Mouse (Mus musculus): ENCODE results near the gene Pla2g2f. TPM values are rescaled to one million over a fixed set of nuclear protein-coding genes. Genes with fewer than 3 reads are reported as not detected.

Gene Pla2g2f
- polyA plus RNA-seq, 1 experiment from 2014 or later, result not detected

DNA sequence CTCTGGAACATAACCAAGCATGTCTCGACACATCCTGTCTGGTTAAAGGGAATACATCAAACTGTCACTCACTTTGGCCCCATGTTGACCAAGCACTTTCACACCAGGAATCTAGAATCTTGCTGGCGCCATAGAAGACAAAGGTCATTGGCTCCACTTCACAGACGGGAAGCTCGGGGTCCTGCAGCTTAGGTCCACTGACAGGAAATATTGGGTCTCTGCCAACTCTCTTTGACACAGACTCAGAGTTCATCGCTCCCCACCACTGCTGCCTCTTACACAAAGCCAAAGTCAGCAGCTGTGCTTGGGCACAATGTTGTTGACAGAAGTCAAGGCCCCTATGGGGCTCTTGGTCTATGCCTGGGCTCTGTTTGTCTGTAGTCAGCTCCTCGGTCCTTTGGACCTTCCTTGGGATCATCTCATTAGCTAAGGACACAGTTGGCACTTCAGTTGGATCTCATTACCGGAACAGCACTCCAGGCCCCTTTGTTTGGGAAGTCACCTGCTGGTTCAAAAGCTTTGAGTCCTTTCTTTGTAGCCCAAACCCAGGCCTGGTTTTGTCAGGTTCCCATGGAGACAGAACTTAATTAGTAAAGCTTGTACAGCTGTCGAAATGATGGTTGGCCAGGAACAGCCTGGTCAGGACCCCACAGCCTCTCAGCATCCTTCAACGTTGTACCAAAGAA lies 28.3 kb downstream of the Pla2g2f start:
- no peak for ATAC-seq
- Histone ChIP-seq H3K9ac (no peak overlapping the region), H3K36me3 (no peaks in the 10 kb centered on the region), H3K9me3 (replicated peaks) (no peaks in the 10 kb centered on the region), H3K4me3 (no peak overlapping the region), H3K4me2 (no peak overlapping the region), H3K4me1 (peaks cover 13% of the 10 kb centered on the region; the same call in 1 of the 2 replicates), H3K27ac (no peak overlapping the region), H3K27me3 (replicated peaks) (peaks cover 40% of the 10 kb centered on the region)
- 45% methylated on average over 9 of the region's 9 CpGs for WGBS (ENCODE audit: insufficient replicate concordance)

DNA sequence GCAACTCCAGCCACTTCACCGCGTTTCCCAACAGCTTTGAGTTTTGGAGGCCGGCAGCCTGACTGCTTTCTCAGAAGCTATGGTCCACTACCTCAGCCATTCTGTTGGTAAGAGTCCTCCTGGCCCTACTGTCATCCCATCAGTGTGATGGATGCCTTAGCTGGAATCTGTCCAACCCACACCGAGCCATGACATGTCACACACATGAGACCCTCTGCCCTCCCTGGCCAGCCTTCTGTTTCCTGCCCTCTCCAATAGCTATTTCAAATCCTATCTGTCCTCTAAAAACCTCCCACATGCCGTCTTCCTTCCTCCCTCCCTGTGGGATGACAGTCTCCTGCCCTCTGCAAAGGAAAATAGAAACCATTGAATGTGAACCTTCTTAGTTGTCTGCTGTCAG lies 31.7 kb downstream of the Pla2g2f start:
- Histone ChIP-seq H3K27ac (no peak overlapping the region; the same call in 1 of the 2 replicates), H3K9me3 (replicated peaks) (no peaks in the 10 kb centered on the region), H3K4me3 (no peak overlapping the region), H3K9ac (no peak overlapping the region), H3K4me1 (peaks cover 18% of the 10 kb centered on the region; the same call in 1 of the 2 replicates), H3K4me2 (no peak overlapping the region), H3K36me3 (no peaks in the 10 kb centered on the region), H3K27me3 (replicated peaks) (peaks cover 62% of the 10 kb centered on the region)
- WGBS (ENCODE audit: insufficient replicate concordance), result 47% methylated on average over 5 of the region's 5 CpGs
- ATAC-seq, result peak; percentile 18; the same call in 1 of the 2 replicates

DNA sequence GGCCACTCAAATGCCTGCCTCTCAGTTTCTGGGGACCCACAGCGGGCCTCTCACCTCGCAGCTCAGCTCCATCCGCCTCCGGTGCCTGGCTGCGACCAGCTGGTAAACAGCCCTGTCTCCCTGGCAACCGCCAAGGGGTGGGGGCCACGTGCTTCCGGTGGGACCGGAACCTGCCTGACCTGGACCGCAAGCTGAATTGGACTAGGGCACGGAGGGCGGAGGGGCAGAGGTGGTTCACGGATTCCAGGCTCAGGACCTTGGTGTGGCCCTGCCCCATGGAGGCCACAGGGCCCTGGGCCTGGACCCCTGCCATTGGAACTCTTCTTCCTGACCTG lies 32.3 kb downstream of the Pla2g2f start:
- Histone ChIP-seq H3K4me2 (peak overlapping the region; percentile 41), H3K27ac (peak overlapping the region; percentile 36; the same call in 1 of the 2 replicates), H3K27me3 (replicated peaks) (peaks cover 67% of the 10 kb centered on the region), H3K36me3 (no peaks in the 10 kb centered on the region), H3K9me3 (replicated peaks) (no peaks in the 10 kb centered on the region), H3K4me3 (peak overlapping the region; percentile 9; the same call in 1 of the 2 replicates), H3K9ac (no peak overlapping the region), H3K4me1 (peaks cover 18% of the 10 kb centered on the region; the same call in 1 of the 2 replicates)
- peak; percentile 36; the same call in 1 of the 2 replicates for ATAC-seq
- WGBS (ENCODE audit: insufficient replicate concordance), result 3% methylated on average over 13 of the region's 13 CpGs

DNA sequence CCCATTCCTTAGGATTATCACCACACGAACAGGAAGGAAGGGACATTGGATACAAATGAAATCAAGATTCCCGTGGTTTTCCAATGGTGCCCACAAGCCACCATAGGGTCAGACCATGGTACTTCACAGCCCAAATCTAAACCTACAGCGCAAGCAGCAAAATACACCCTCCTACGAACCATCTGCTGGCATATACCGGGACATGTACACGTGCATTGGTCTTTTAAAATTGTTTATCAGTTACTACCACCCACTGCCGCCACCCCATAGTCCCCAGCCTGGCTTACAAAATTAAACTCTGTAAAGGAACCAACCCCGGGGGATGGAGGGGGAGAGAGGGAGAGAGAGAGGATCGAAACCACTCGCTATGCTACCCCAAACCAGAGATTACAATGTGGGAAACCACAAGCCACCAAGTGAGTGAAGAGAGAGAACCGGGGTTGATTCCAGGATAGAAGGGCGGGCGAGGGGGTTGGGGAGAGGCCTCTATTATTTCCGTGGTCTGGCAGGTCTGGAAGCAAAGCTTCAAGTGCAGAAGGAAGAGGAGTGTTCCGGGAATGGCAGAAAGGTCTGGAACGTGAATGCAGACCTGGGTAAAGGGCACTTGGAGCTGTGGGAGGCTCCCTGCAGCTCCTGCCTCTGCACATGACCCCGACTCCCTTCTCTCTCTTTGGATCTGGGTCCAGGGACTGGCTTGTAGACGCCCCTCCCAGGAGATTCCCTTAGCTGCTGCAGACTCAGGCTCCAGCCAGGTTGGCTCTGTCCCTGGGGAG lies 32.9 kb downstream of the Pla2g2f start, which contains the start of gene Pla2g2c:
Gene Pla2g2c (plus strand): TSS at position 439 of the 773 bp plus-strand sequence.
- Histone ChIP-seq H3K4me3 (peak within 1 kb of the TSS; percentile 9; the same call in 1 of the 2 replicates), H3K4me1 (peaks cover 18% of the 10 kb centered on the region; the same call in 1 of the 2 replicates), H3K36me3 (no peaks in the 10 kb centered on the region), H3K9ac (no peak within 1 kb of the TSS), H3K4me2 (peak within 1 kb of the TSS; percentile 41), H3K27me3 (replicated peaks) (peaks cover 68% of the 10 kb centered on the region), H3K9me3 (replicated peaks) (no peaks in the 10 kb centered on the region), H3K27ac (peak within 1 kb of the TSS; percentile 36; the same call in 1 of the 2 replicates)
- 19% methylated on average over 18 of the region's 18 CpGs for WGBS (ENCODE audit: insufficient replicate concordance)
- ATAC-seq, result no peak

DNA sequence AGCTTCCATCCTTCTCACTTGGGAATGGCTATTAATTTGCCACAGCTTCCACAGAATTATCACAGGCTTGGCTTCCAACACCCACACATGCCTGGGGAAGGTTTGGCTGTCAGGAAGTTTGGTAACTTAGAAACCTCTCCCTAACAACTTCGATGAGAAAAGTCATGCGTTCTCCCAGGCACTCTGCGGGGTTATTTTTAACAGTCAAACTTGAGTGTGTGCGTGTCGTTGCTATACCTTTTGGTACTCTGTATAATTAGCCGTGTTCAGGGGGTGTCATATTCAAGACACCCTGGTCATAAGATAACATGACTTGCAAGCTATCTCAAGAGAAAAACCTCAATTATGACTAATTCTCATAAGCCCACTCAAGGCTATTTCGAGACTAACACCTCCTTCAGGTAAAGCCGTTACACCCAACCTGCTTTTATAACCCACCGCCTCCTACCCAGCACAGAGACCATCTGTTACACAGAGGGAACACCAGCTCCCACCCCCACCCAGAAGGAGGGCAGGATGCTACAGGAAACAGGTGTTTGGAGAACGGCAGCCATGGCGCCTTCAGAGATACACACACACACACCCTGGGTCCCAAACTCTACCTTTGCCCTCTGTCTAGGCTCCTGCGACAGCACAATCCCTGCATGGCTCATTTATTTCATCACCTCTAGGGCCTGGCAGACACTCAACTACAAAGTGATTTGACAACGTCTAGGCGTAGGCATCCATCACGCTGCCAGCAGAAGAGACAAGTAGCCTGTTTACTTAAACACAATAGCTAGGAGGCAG lies 33.7 kb downstream of the Pla2g2f start:
- Histone ChIP-seq H3K4me3 (no peak overlapping the region), H3K9me3 (replicated peaks) (no peaks in the 10 kb centered on the region), H3K27ac (no peak overlapping the region), H3K4me1 (peaks cover 18% of the 10 kb centered on the region; the same call in 1 of the 2 replicates), H3K36me3 (no peaks in the 10 kb centered on the region), H3K4me2 (no peak overlapping the region), H3K9ac (no peak overlapping the region), H3K27me3 (replicated peaks) (peaks cover 77% of the 10 kb centered on the region)
- 53% methylated on average over 15 of the region's 15 CpGs for WGBS (ENCODE audit: insufficient replicate concordance)
- ATAC-seq, result no peak

DNA sequence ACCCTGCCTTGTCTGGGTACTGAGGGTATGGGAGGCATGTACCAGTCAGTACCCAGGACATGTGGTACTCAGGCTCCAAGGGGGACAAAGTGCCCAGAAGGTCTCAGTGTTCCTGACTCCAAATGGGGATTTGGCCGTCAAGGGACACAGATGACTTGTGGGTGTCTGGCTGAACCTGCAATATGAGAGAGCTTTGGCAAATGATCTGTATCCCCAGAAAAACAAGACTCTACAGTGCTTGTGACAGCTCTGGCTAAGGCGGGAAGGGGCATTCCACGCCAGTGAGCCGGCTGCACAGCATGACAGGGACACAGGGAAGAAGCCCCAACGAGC lies 38.2 kb downstream of the Pla2g2f start:
- Histone ChIP-seq H3K9ac (no peak overlapping the region), H3K4me3 (no peak overlapping the region), H3K4me1 (0 out of 2 replicates have a peak, but pooled peaks cover 5% of the 10 kb centered on the region), H3K27me3 (replicated peaks) (peaks cover 43% of the 10 kb centered on the region), H3K9me3 (replicated peaks) (no peaks in the 10 kb centered on the region), H3K4me2 (no peak overlapping the region), H3K36me3 (no peaks in the 10 kb centered on the region), H3K27ac (no peak overlapping the region)
- ATAC-seq, result no peak
- WGBS (ENCODE audit: insufficient replicate concordance), result 62% methylated on average over 5 of the region's 5 CpGs

DNA sequence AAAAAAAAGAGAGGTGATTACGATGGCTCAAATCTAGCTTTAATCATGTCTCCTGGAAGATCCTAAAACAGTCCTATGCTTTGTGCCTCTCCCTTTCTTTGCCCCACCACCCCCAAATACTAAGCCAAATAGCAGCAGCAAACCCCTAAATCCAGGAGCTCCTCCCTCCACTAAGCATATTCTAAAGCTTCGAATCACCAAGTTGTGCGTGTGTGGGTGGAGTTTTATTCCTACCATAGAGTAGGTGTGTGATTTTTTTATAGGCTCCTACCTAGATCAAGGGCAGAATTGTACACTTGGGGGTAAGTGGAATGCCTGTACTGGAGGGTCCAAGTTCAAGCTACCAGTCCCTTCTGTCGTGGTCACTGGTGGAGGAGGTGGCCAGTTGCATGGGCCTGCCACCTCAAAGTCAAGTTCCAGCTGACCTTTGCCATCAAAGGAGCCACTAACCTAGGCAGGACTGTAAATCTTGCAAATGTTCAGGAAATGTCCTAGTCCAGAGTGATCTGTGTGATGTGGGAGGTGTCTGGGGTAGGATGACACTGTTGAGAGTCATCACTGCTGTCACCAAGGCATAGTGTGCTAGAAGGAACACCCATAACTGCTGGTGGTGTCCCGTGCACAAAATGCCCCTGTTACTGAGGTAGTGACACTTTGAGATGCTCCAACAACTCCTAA lies 38.7 kb downstream of the Pla2g2f start:
- Histone ChIP-seq H3K27me3 (replicated peaks) (peaks cover 38% of the 10 kb centered on the region), H3K4me3 (no peak overlapping the region), H3K36me3 (no peaks in the 10 kb centered on the region), H3K9me3 (replicated peaks) (no peaks in the 10 kb centered on the region), H3K9ac (no peak overlapping the region), H3K27ac (no peak overlapping the region), H3K4me1 (0 out of 2 replicates have a peak, but pooled peaks cover under 1% of the 10 kb centered on the region), H3K4me2 (no peak overlapping the region)
- ATAC-seq, result no peak
- 66% methylated on average over 5 of the region's 5 CpGs for WGBS (ENCODE audit: insufficient replicate concordance)

DNA sequence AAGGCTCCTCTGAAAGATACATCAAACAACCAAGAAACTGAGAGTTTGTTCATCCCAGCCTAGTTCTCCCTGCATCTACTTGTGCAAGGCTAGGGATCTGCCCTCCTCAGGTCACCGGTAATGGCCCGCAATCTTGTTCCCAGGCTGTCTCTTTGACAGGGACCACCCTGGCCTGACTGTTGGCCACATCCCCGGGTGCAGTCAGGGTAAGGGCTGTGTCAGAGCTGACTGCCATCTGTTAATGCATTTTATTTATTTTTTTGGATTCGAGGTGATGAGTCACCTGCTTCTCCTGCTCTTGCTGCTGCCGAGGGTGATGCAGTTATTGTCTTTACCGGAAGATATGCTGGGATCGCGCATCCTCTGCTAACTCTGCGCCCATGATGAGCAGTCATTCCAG lies 40.7 kb downstream of the Pla2g2f start:
- WGBS (ENCODE audit: insufficient replicate concordance), result 70% methylated on average over 9 of the region's 9 CpGs
- Histone ChIP-seq H3K27ac (no peak overlapping the region), H3K4me2 (no peak overlapping the region), H3K36me3 (no peaks in the 10 kb centered on the region), H3K9me3 (replicated peaks) (no peaks in the 10 kb centered on the region), H3K27me3 (replicated peaks) (peaks cover 23% of the 10 kb centered on the region; the same call in 1 of the 2 replicates), H3K9ac (no peak overlapping the region), H3K4me1 (no peaks in the 10 kb centered on the region), H3K4me3 (no peak overlapping the region)
- ATAC-seq, result no peak

DNA sequence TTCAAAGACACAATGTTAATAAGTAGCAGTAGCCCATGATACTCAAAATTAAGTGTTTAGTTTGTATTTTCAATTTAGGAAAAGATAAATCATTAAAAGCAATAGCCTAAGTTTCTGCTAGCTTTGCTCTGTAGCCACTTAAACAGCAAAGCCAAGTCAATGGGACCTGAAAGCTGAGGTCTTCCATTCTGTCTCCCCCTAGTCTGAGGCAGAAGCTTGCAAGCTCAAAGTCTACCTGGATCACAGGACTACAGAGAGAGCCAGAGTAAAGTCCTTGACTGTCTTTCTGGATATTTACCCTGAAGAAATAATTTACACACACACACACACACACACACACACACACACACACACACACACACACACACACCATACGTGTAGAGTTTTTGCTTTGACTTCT lies 43.2 kb downstream of the Pla2g2f start:
- no peak for ATAC-seq
- 62% methylated on average over 1 of the region's 1 CpGs for WGBS (ENCODE audit: insufficient replicate concordance)

DNA sequence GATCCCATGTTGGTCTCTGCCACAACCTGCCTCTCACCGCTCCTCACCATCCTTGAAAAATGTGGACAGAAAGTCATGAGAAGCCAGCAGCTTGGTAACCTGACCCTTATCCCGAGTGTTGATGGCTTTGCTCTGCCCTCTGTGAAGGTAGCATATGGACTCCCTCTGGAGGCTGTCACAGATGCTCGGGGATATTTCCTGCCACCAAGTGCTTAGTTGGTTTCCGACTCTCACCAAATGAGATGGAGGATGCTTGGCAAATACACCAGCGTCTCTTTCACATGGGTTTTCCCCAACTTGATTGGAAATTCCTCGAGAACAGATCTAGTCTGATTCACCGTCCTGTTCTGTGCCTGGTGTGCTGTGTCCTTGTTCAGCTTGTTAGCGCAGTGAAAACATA lies 44.8 kb downstream of the Pla2g2f start:
- Histone ChIP-seq H3K4me2 (no peak overlapping the region), H3K27me3 (replicated peaks) (peaks cover 5% of the 10 kb centered on the region), H3K36me3 (no peaks in the 10 kb centered on the region), H3K9me3 (replicated peaks) (no peaks in the 10 kb centered on the region), H3K9ac (no peak overlapping the region), H3K27ac (no peak overlapping the region), H3K4me3 (no peak overlapping the region), H3K4me1 (no peaks in the 10 kb centered on the region)
- 64% methylated on average over 8 of the region's 8 CpGs for WGBS (ENCODE audit: insufficient replicate concordance)
- no peak for ATAC-seq

More for the DNA sequence above, 43.2 kb downstream of the Pla2g2f start:
- Histone ChIP-seq H3K9ac (no peak overlapping the region), H3K27ac (no peak overlapping the region), H3K27me3 (replicated peaks) (peaks cover 10% of the 10 kb centered on the region), H3K36me3 (no peaks in the 10 kb centered on the region), H3K9me3 (replicated peaks) (no peaks in the 10 kb centered on the region), H3K4me3 (no peak overlapping the region), H3K4me2 (no peak overlapping the region), H3K4me1 (no peaks in the 10 kb centered on the region)

DNA sequence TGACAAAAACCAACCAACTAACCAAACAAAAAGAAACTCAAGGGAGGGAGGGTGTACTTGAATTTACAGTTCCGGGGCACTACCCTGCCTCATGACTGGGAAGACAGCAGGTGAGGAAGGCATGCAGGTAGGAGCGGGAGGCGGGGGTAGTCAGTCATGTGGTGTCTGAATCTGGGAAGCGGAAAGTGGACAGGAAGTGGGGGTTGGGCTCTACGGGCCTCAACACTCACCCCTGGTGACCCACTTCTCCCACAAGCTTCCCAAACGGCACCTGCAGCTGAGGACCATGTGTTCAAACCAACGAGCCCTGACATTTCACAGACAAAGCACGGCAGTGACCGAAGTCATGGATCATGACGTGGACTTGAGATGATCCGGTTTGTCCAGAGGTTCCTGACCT lies 45.3 kb downstream of the Pla2g2f start:
- Histone ChIP-seq H3K9ac (no peak overlapping the region), H3K4me2 (no peak overlapping the region), H3K36me3 (no peaks in the 10 kb centered on the region), H3K4me1 (no peaks in the 10 kb centered on the region), H3K27me3 (replicated peaks) (peaks cover 5% of the 10 kb centered on the region), H3K27ac (no peak overlapping the region), H3K9me3 (replicated peaks) (no peaks in the 10 kb centered on the region), H3K4me3 (no peak overlapping the region)
- WGBS (ENCODE audit: insufficient replicate concordance), result 62% methylated on average over 11 of the region's 11 CpGs
- ATAC-seq, result no peak

Measured in liver, embryonic 12.5 days (tissue).